21 mouse cellular contexts compared by ENCODE assay signal in the genomic region with DNA sequence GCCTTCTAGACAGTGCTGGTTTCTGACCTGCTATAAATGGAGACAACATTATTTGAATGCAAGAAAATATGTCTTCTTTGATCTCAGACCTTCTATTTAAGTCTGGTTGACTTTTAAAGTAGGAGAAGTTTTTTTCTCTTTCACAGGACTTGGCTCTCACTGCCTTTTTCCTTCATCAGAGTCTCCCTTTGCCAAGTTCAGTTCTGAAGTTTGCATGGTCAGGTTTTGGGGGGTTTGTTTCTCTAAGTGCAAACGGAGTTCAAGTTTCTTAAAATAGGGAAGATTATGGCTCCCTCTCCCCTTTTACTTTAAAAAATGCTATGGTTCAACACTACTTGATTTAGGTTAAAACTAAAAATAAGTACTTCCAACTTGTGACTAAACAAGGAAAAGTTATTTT.
DNase-seq lines count a peak whose midpoint lies in the region; ATAC-seq and TF ChIP-seq lines count a peak whose summit lies in the region.
"Had no signal": no experiment of that assay in that cellular context is flagged by ENCODE, and none has a peak within 500 bp of the region (broad histone marks: within the 10 kb centered on the region; RNA-seq: fewer than 3 reads in every experiment).

No protein-coding gene starts in this region.

- no peak for DNase-seq in gastrocnemius, adult 2 months
- DNase-seq in gastrocnemius, postnatal 4 days (ENCODE audit: low spot score in 2 of 2) = no peak
- peak; percentile 46 for DNase-seq in lung, embryonic 14.5 days
- no peak for DNase-seq in lung, postnatal 0 days (ENCODE audit: low spot score)
- DNase-seq: adrenal gland, adult 2 months; adrenal gland, postnatal 10 days; adrenal gland, postnatal 25 days; cerebellum, adult 11 months; cerebellum, adult 18-20 months; cerebellum, adult 8-10 months; cerebellum, adult 9-11 months; cerebellum, postnatal 14 days; cerebellum, postnatal 36 days; embryo, embryonic 11 days had no signal

- ATAC-seq in lung, embryonic 14.5 days (ENCODE audit: insufficient read depth) = no peak
- no peak for ATAC-seq in lung, postnatal 0 days
- ATAC-seq: forebrain, embryonic 14.5 days; forebrain, embryonic 16.5 days had no signal

- intact Hi-C loops in gastrocnemius, adult 2 months (cut with DNase I) = no loop called here

- peak overlapping the region; percentile 31; the same call in 1 of the 2 replicates for H3K27ac ChIP-seq in gastrocnemius, adult 2 months
- H3K27ac ChIP-seq in lung, embryonic 14.5 days (ENCODE audit: low read depth) = no peak overlapping the region
- H3K27ac ChIP-seq in lung, postnatal 0 days (ENCODE audit: low read length) = no peak overlapping the region
- H3K27ac ChIP-seq: embryonic facial prominence, embryonic 12.5 days; embryonic facial prominence, embryonic 15.5 days; forebrain, embryonic 10.5 days; forebrain, embryonic 12.5 days had no signal

- H3K4me3 ChIP-seq in gastrocnemius, adult 2 months = no peak overlapping the region
- no peak overlapping the region for H3K4me3 ChIP-seq in lung, embryonic 14.5 days (ENCODE audit: low read depth, low read length)
- H3K4me3 ChIP-seq in lung, postnatal 0 days (ENCODE audit: low read depth, low read length) = no peak overlapping the region
- H3K4me3 ChIP-seq: embryonic facial prominence, embryonic 12.5 days; embryonic facial prominence, embryonic 15.5 days; erythroblast, embryonic 14.5 days; forebrain, embryonic 10.5 days; forebrain, embryonic 12.5 days had no signal

- H3K4me2 ChIP-seq in lung, embryonic 14.5 days = no peak overlapping the region
- H3K4me2 ChIP-seq in lung, postnatal 0 days (replicated peaks; ENCODE audit: low read depth, low read length) = no peak overlapping the region
- H3K4me2 ChIP-seq: embryonic facial prominence, embryonic 12.5 days; embryonic facial prominence, embryonic 15.5 days; forebrain, embryonic 12.5 days had no signal

- no peak for TF ChIP-seq EP300 in lung, postnatal 0 days (IDR thresholded peaks at IDR 0.05)

- 65% methylated on average over 1 of the region's 1 CpGs for WGBS in lung, embryonic 14.5 days
- 57% methylated on average over 1 of the region's 1 CpGs for whole genome bisulfite sequencing in lung, postnatal 0 days

- no peaks in the 10 kb centered on the region for H3K4me1 ChIP-seq in lung, embryonic 14.5 days (ENCODE audit: insufficient read depth)
- no peaks in the 10 kb centered on the region for H3K4me1 ChIP-seq in lung, postnatal 0 days (ENCODE audit: insufficient read depth, low read depth, low read length)
- H3K4me1 ChIP-seq: embryonic facial prominence, embryonic 12.5 days; embryonic facial prominence, embryonic 15.5 days had no signal

- H3K27me3 ChIP-seq in lung, embryonic 14.5 days (ENCODE audit: insufficient read depth, low read length) = no peaks in the 10 kb centered on the region
- no peaks in the 10 kb centered on the region for H3K27me3 ChIP-seq in lung, postnatal 0 days (replicated peaks; ENCODE audit: insufficient read depth, low read length)
- H3K27me3 ChIP-seq: embryonic facial prominence, embryonic 12.5 days; embryonic facial prominence, embryonic 15.5 days; forebrain, embryonic 12.5 days had no signal

- TF ChIP-seq CTCF in gastrocnemius, adult 2 months (IDR thresholded peaks at IDR 0.05) = no peak
- TF ChIP-seq CTCF in lung, embryonic 14.5 days (IDR thresholded peaks at IDR 0.05; ENCODE audit: low read depth) = no peak
- no peak for TF ChIP-seq CTCF in lung, postnatal 0 days (IDR thresholded peaks at IDR 0.05)

- H3K9ac ChIP-seq in lung, embryonic 14.5 days = no peak overlapping the region
- H3K9ac ChIP-seq in lung, postnatal 0 days (replicated peaks; ENCODE audit: low read depth) = no peak overlapping the region
- H3K9ac ChIP-seq: embryonic facial prominence, embryonic 12.5 days; embryonic facial prominence, embryonic 15.5 days; forebrain, embryonic 12.5 days had no signal

- H3K36me3 ChIP-seq in lung, embryonic 14.5 days (ENCODE audit: insufficient read depth) = no peaks in the 10 kb centered on the region
- no peaks in the 10 kb centered on the region for H3K36me3 ChIP-seq in lung, postnatal 0 days (ENCODE audit: insufficient read depth, low read length)
- H3K36me3 ChIP-seq: embryonic facial prominence, embryonic 12.5 days; embryonic facial prominence, embryonic 15.5 days; forebrain, embryonic 10.5 days; forebrain, embryonic 12.5 days had no signal

- no peaks in the 10 kb centered on the region for H3K9me3 ChIP-seq in lung, embryonic 14.5 days (ENCODE audit: low read depth, low read length)
- no peaks in the 10 kb centered on the region for H3K9me3 ChIP-seq in lung, postnatal 0 days (ENCODE audit: low read length)
- H3K9me3 ChIP-seq: embryonic facial prominence, embryonic 12.5 days; embryonic facial prominence, embryonic 15.5 days; forebrain, embryonic 10.5 days; forebrain, embryonic 12.5 days had no signal
